Mouse (Mus musculus) urinary bladder, postnatal 36 days (tissue): ENCODE measurements around the gene Cyp27b1.

Experiments
- DNase-seq, 2 experiments: peaks; one replicate each; pipeline ENCODE4 v3.0.0; 2022; ENCODE audit warnings: low spot score in 2 of 2, mixed read lengths in 1 of 2

The Cyp27b1 gene

GRCm38 (mm10) chr10:127085633-127086032 lies 37.6 kb downstream of the Cyp27b1 start:
- DNase-seq: no peak

GRCm38 (mm10) chr10:127090560-127091411 lies 42.7 kb downstream of the Cyp27b1 start:
- DNase-seq: peak; percentile 26 to 49

- no peak for DNase-seq
Observed at GRCm38 (mm10) chr10:127091507-127092396, 43.7 kb downstream of the Cyp27b1 start.

- no peak for DNase-seq
Observed at GRCm38 (mm10) chr10:127092742-127093141, 44.7 kb downstream of the Cyp27b1 start.

GRCm38 (mm10) chr10:127094382-127094802 lies 46.3 kb downstream of the Cyp27b1 start:
- no peak for DNase-seq

GRCm38 (mm10) chr10:127098514-127098913 lies 50.5 kb downstream of the Cyp27b1 start:
- no peak for DNase-seq

- DNase-seq: no peak
Observed at GRCm38 (mm10) chr10:127099191-127099590, 51.1 kb downstream of the Cyp27b1 start.

- no peak for DNase-seq
Observed at GRCm38 (mm10) chr10:127099868-127100267, 51.8 kb downstream of the Cyp27b1 start.

GRCm38 (mm10) chr10:127100414-127100813 lies 52.4 kb downstream of the Cyp27b1 start:
- no peak for DNase-seq

GRCm38 (mm10) chr10:127101151-127101550 lies 53.1 kb downstream of the Cyp27b1 start:
- DNase-seq: no peak
